Mouse (Mus musculus): ENCODE measurements around the gene Arpc2. TPM values are rescaled to one million over a fixed set of nuclear protein-coding genes. Genes with fewer than 3 reads are reported as not detected.
"Not testable (repeated sequence)": the region's sequence is repeated elsewhere in the genome, so short reads cannot be mapped to it uniquely, and the experiment has no call there.

Gene Arpc2
- total RNA-seq, 2 experiments from 2014 or later = 58.8 to 78.5 TPM

- DNase-seq = no peak
- intact Hi-C loops (cut with DNase I) = no loop called here
- no peak within 1 kb of the TSS for H3K4me3 ChIP-seq
- no peak for TF ChIP-seq CTCF (IDR thresholded peaks at IDR 0.05)
- no peak within 1 kb of the TSS for H3K27ac ChIP-seq
Observed at GRCm38 (mm10) chr1:74278538-74278937, 42.7 kb downstream of the Arpc2 start, which contains the start of gene Gpbar1. Gpbar1 (plus strand) TSS chr1:74278550.

DNA sequence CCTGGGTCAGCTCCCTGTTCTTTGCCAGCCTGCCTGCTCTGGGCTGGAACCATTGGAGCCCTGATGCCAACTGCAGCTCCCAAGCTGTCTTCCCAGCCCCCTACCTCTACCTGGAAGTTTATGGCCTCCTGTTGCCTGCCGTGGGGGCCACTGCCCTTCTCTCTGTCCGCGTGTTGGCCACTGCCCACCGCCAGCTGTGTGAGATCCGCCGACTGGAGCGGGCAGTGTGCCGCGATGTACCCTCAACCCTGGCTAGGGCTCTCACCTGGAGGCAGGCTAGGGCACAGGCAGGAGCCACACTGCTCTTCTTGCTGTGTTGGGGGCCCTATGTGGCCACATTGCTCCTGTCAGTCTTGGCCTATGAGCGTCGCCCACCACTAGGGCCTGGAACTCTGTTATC, 43.1 kb downstream of the Arpc2 start:
- no peak overlapping the region for H3K4me3 ChIP-seq
- intact Hi-C loops (cut with DNase I) = no loop called here
- TF ChIP-seq CTCF (IDR thresholded peaks at IDR 0.05) = no peak
- no peak for DNase-seq
- no peak overlapping the region for H3K27ac ChIP-seq

DNA sequence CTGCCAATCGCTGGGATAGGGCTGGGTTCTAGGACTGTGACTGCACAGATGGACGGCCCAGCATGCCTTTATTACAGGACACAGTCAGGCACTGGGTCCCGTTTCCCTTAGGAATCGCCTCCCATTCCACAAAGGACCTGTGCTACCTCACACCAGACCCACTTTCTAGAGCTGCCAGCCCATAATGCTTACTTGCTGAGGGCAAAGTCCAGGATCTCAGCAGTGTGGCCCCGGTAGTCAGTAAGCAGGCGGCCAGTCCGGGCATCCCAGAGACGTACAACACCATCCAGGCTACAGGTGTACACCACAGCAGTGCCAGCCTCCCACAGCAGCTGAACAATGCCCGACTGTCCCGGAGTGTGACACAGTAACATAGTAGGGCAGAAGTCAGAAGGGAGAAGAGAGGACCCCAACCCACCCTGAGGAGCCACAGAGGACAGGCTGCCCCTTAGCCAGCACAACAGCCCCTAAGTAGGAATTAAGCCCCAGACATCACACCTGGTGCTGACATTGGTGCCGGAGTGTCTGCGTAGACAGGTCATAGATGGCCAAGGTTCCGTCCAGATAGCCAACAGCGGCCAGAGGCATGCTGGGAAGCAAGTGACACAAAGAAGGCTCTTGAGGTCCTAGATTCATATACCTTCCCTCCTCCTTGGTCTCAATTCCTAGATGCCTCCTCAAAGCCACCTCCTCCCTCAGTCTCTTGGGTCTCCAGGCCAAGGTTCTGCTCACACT, 44.9 kb downstream of the Arpc2 start:
- no peak overlapping the region for H3K4me3 ChIP-seq
- no peak overlapping the region for H3K27ac ChIP-seq
- no peak for DNase-seq
- TF ChIP-seq CTCF (IDR thresholded peaks at IDR 0.05) = no peak
- intact Hi-C loops (cut with DNase I) = loop anchor here (5.0 to 10.0 kb wide), 2 partner anchors 73 to 304 kb away; partner anchors contain the start of genes Bcs1l and Zfp142

DNA sequence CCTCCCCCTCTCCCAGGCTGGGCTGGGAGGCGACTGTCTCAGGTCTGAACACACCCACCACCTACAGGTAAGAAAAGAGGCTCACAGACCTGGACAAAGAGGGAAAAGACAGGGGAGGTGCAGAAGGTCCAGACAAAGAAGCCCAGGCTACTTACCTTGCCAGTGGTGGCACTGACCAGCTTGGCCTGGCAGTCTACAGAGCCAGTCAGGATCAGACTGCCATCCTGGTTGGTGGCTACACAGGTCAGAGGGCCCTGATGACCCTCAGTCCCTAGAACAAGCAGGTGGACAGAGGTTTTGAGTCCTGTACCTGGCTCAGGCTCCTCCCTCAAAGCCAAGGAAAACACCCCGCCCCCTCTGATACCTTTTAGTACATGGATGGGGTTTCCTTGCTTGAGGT, 45.5 kb downstream of the Arpc2 start:
- intact Hi-C loops (cut with DNase I) = loop anchor here (5.0 to 10.0 kb wide), 2 partner anchors 74 to 303 kb away; partner anchors contain the start of genes Bcs1l and Zfp142
- no peak for TF ChIP-seq CTCF (IDR thresholded peaks at IDR 0.05)
- H3K27ac ChIP-seq = no peak overlapping the region
- no peak for DNase-seq
- H3K4me3 ChIP-seq = no peak overlapping the region

- Histone ChIP-seq H3K4me3 (no peak overlapping the region), H3K27ac (no peak overlapping the region)
- no peak for DNase-seq
- intact Hi-C loops (cut with DNase I) = loop anchor here (5.0 to 10.0 kb wide), 2 partner anchors 75 to 303 kb away; partner anchors contain the start of genes Bcs1l and Zfp142
- no peak for TF ChIP-seq CTCF (IDR thresholded peaks at IDR 0.05)
Observed at GRCm38 (mm10) chr1:74281886-74282285, 46.0 kb downstream of the Arpc2 start.

DNA sequence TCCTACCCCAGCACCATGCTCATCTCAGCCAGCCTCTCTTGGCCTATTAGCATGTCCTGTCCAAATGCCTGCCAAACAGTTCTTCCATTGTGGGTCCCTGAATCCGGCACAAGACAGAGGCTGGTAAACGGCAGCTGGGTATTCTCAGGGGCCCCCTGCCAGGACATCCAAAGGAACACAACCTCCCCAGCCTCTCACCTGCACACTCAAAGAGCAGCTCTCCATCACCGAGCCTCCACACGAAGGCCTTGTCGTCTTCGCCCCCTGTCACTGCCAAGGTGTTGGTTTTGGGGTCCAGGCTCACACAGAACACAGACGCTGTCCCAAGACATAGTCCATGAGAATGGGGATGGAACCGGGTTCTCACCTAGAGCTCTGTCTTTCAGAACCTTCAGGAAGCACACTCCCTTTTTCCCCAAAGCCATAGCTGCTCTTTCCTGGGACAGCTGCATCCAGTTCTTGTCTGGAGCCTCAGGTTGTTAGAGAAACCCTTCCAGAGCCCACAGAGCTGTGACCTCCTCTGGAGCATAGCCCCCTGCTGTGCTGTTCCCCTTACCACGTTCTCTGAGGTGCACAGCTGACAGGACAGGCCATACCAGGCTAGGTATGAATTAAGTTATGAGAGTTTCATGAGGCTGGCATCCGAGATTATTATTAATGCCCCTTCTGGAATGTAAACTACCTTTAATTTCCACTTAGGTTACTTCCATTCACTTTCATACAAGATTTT, 47.2 kb downstream of the Arpc2 start:
- no peak for DNase-seq
- TF ChIP-seq CTCF (IDR thresholded peaks at IDR 0.05) = no peak
- intact Hi-C loops (cut with DNase I) = loop anchor here (5.0 to 10.0 kb wide), 2 partner anchors 76 to 302 kb away; partner anchors contain the start of genes Bcs1l and Zfp142
- Histone ChIP-seq H3K27ac (no peak overlapping the region), H3K4me3 (peak overlapping the region; percentile 32; the same call in 1 of the 2 replicates)

- peak; percentile 69 for DNase-seq
- Histone ChIP-seq H3K27ac (peak overlapping the region; percentile 96), H3K4me3 (peak overlapping the region; percentile 93)
- TF ChIP-seq CTCF (IDR thresholded peaks at IDR 0.05) = no peak
- intact Hi-C loops (cut with DNase I) = loop anchor here (2.0 to 10.0 kb wide), 3 partner anchors 47 to 301 kb away; partner anchors contain the start of genes Arpc2, Bcs1l and Zfp142
Observed at GRCm38 (mm10) chr1:74283686-74284463, 48.0 kb downstream of the Arpc2 start.

GRCm38 (mm10) chr1:74284543-74285160, 48.8 kb downstream of the Arpc2 start, which contains the start of the genes Aamp and Pnkd:
Aamp (minus strand) TSS chr1:74284738.
Pnkd (plus strand) TSS chr1:74284930.
- Histone ChIP-seq H3K27ac (peak within 1 kb of the TSS; percentile 96), H3K4me3 (peak within 1 kb of the TSS; percentile 93)
- DNase-seq = peak; percentile 100
- intact Hi-C loops (cut with DNase I) = loop anchor here (2.0 to 10.0 kb wide), 3 partner anchors 48 to 300 kb away; partner anchors contain the start of genes Arpc2, Bcs1l and Zfp142
- peak; percentile 33; the same call in 1 of the 2 replicates for TF ChIP-seq CTCF (IDR thresholded peaks at IDR 0.05)

DNA sequence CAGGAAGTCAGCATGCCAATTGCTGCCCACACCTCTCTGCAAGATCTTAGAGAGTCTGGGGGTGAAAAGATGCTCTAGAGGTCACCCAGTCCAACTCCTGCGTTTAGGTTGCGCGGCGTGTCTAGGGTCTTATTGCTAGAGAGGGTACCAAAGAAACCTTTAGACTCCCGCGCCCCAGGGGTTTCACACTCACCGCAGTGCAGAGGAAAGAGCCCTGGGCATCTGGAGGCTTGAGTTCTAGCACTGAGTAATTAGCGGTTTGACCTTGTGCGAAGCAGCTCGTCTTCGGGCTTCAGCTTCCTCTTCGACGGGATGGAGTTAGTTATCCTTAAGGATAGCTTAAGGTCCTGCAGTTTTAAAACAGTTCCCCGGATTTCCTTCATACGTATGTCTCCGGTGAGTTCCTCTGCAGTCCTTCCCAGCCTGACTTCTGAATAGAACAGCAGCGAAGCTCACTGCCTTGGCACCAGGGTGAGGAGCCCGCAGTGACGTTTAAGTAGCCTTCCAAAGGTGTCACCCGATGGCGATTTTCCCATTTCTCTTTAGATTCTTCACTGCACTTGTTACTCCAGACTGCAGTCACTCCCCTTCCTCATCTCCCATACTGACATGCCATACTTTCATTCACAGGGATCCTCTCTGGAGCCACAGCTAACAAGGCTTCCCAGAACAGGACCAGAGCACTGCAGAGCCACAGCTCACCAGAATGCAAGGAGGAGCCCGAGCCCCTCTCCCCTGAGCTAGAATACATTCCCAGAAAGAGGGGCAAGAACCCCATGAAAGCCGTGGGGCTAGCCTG, 49.5 kb downstream of the Arpc2 start:
- TF ChIP-seq CTCF (IDR thresholded peaks at IDR 0.05) = no peak
- peak overlapping the region; percentile 79 for H3K27ac ChIP-seq
- intact Hi-C loops (cut with DNase I) = loop anchor here (2.0 to 10.0 kb wide), 3 partner anchors 49 to 299 kb away; partner anchors contain the start of genes Arpc2, Bcs1l and Zfp142
- H3K4me3 ChIP-seq = peak overlapping the region; percentile 79
- DNase-seq = no peak

- intact Hi-C loops (cut with DNase I) = loop anchor here (2.0 to 10.0 kb wide), 2 partner anchors 166 to 298 kb away; partner anchors contain the start of genes Bcs1l and Zfp142
- TF ChIP-seq CTCF (IDR thresholded peaks at IDR 0.05) = peak; percentile 49
- peak overlapping the region; percentile 38 for H3K27ac ChIP-seq
- not testable (repeated sequence) for DNase-seq, H3K4me3 ChIP-seq
Observed at GRCm38 (mm10) chr1:74286869-74287607, 51.2 kb downstream of the Arpc2 start.
